Mouse (Mus musculus) monocyte, adult 5-6 weeks (primary cell): ENCODE data around the gene Ccl27a. TPM values are rescaled to one million over a fixed set of nuclear protein-coding genes. Genes with fewer than 3 reads are reported as not detected.
"Not testable (repeated sequence)": the region's sequence is repeated elsewhere in the genome, so short reads cannot be mapped to it uniquely, and the experiment has no call there.

ENCODE experiments used
- ATAC-seq: fragments of 153-309, 156-312 bp; replicated peaks from 2 replicates; pipeline ENCODE4 v1.8.0; 2017; ENCODE audit warnings: mild to moderate bottlenecking; ENCODE audit not compliant: low TSS enrichment, insufficient number of reproducible peaks, severe bottlenecking, poor library complexity, low FRiP score
- total RNA-seq: library from RNA; stranded (forward); fragments of 200-1000, 200-491, 200-594 nt; gene quantifications from 3 replicates; pipeline ENCODE4 v1.2.3, GENCODE M21; 2017

Gene Ccl27a
- total RNA-seq: 3.3 to 3.6 TPM in 2 of 3 replicates, not detected in the other

- not testable (repeated sequence) for ATAC-seq
Observed at GRCm38 (mm10) chr4:41774002-41774401, at the start of gene Ccl27a. Gene Ccl27a, minus strand, starts transcription at chr4:41774247.

GRCm38 (mm10) chr4:41783197-41783596 lies 9.2 kb upstream of the Ccl27a start:
- not testable (repeated sequence) for ATAC-seq

DNA sequence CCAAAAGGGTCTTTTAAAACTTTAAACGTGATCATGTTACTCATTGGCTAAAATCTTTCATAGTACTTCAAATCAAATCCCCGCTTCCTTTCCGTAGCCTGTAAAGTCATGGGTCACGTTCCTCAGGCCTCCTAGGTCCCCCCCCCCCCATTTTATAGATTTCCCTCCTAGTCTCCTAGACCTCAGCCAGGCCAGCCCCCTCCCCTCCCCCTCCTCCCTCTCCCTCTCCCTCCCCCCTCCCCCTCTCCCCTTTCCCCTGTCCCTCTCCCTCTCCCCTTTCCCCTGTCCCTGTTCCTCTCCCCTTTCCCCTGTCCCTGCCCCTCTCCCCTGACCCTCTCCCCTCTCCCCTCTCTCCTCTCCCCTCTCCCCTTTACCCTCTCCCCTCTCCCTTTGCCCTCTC lies 8.7 kb upstream of the Ccl27a start:
- not testable (repeated sequence) for ATAC-seq

DNA sequence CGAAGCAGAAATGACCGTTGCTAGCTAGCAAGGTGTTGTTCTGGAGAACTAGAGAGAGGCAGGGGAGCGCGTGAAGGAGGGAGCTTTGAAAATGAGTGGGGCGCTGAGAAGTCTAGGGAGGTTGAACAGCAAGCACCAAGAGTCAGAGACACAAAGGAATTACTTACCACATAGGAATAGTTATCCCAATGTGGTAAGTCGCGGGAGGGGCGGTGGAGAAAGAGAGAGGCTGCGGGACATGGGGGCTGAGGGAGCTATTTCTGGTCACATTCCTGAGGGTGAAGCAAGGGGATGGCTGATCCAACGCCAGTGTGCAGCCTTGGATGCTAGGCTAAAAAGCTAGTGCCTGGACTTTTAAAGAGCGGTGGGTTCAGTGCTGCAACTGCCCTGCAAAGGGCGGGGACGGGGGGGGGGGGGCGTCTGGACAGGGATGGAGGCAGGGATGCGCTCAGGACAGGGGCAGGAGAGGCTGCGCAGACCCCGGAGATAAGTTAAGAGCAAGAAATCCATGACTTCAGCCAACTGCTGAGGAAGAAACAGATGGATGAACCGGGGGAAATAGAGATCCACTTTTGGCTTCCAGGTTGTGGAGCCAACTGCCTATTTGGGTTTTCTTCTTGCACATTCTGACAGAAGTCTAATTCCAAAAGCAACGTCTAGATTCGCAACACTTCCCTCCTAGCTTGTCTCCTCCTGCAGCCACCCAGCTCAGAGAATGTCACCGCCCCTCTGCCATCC lies 7.9 kb upstream of the Ccl27a start:
- not testable (repeated sequence) for ATAC-seq

DNA sequence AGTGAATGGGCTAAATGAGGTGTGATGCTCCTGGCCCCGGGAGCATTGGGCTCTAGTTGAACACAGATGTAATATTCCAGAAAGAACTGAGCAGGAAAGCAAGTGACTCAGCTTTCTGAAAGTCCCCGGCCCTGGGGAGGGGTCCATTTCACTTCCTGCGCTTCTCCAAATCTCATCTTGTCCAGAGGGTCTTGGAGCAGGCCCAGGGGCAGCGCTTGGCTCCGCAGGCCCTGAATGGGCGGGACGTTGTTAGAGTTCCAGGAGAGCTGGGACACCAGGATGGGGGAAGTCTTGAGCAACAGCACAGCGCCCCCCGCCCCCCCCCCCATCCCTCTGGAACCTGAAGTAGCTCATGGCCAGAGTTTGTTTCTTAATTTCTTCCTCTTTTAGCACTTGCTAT lies 7.2 kb upstream of the Ccl27a start:
- ATAC-seq: not testable (repeated sequence)

DNA sequence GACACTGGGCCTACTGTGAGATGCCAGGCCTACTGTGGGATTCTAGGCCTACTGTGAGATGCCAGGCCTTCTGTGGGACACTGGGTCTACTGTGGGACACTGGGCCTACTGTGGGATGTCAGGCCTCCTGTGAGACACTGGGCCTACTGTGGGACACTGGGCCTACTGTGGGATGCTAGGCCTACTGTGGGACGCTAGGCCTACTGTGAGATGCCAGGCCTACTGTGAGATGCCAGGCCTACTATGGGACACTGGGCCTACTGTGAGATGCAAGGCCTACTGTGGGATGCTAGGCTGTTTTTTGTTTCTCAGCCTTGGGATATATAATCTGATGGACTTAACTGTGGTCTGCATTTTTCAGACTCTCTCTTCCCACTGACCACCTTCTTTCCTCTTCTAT lies 1.8 kb upstream of the Ccl27a start:
- ATAC-seq: not testable (repeated sequence)

- not testable (repeated sequence) for ATAC-seq
Observed at GRCm38 (mm10) chr4:41774506-41774905, 459 bp upstream of the Ccl27a start.

DNA sequence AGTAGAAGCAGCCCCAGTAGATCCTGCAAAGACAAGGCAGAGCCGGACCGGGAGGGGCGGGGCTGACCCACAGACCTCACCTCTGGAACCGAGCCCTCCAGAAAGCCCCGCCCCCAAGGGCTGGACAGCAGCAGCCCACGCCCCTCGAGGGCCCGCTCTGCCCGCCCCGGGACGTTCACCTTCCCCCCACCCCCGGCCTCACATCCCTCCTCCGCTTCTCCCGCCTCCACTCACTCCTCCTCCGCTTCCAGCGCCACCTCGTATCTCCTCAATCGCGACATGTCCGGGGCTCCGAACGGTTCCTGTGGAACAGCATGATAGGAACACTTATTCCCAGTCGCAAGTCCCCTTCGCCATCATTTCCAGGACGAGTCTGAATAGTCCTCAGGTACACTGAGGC lies 545 bp downstream of the Ccl27a start:
- ATAC-seq: not testable (repeated sequence)

- not testable (repeated sequence) for ATAC-seq
Observed at GRCm38 (mm10) chr4:41772946-41773345, 1.1 kb downstream of the Ccl27a start.

GRCm38 (mm10) chr4:41767301-41767700 lies 6.7 kb downstream of the Ccl27a start:
- ATAC-seq: not testable (repeated sequence)

GRCm38 (mm10) chr4:41763176-41763575 lies 10.9 kb downstream of the Ccl27a start:
- not testable (repeated sequence) for ATAC-seq

DNA sequence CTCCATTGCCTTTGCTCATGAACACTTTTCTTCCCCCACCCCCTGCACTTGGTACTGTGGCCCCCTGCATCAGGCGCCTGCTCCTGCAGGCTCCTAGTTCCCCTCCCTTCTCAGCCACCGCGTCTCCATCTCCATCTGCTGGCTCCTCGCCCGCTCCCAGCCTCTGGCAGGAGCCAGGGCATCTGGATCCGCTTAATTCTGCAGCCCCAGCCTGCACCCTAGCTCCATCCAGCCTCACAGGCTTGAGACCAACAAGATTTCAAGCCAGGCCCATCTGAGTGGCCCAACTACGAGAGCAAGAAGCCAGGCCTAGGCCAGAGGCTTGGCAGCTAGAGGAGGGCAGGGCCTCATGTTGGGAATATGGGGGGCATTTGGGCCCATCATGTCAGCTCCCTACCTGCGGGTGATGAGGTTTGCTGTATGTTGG lies 11.3 kb downstream of the Ccl27a start:
- not testable (repeated sequence) for ATAC-seq

DNA sequence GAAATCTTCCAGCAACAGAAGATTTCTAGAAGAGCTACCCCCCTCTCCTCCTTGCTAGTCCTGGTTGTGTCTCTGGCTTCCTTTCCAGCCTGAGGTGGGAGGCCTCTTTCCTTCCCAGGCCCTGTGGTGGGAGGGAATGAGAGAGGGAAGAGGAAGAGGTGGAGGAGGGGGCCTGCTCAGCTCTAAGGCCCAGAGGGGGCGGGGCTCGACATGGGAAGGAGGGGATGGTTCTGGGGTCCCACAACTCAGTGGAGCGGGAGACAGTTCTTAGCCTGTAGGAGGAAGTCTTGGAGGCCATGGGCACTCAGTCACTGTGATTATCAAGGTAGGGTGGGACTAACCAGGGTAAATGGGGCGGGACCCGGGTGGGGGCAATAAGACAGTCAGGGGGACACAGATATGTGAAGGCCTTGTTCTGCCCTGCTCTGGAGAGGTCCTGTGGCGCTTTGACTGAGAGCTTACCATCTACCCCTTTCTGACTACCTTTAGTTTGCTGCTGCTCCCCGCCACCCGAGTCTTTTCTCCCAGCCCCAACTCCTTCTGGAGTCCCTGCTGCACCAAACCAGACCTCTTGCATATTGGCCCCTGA lies 11.9 kb downstream of the Ccl27a start:
- ATAC-seq: no peak

DNA sequence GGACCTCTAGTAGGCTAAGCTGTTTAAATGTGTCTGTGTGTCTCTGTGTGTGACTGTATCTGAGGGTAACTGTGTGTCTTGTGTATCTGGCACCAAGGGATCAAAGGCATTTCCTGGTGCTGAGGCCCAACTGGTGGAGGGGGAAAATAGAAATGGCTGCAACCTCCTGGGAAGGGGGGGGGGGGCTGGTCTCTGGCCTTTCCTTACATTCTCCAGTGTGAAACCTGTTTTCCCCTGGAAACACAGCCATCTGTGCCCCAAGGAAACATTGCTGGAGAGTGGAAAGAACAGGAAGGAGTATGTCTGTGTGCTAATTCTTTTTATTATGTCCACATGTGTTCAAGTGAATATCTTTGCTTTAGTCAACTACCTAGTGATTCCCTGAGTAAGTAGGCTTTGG lies 12.4 kb downstream of the Ccl27a start:
- no peak for ATAC-seq

DNA sequence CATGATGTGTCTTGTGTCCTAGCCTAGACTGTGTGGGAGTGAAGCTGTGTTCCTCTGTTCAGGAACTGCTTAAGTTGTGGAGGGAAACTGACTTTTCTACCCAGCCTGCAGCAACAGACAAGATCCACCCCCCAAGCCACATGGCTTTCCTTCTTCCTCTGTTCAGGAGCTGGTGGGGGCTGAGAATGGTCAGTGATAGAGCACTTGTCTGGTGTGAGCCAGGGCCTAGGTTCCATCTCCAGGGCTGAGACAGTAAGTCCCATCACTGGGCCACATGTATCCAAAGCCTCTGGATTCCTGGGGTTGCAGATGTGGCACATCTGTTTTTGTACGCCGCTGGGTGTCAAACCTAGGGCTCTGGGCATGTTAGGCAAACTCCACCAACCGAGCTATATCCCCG lies 13.1 kb downstream of the Ccl27a start:
- no peak for ATAC-seq

DNA sequence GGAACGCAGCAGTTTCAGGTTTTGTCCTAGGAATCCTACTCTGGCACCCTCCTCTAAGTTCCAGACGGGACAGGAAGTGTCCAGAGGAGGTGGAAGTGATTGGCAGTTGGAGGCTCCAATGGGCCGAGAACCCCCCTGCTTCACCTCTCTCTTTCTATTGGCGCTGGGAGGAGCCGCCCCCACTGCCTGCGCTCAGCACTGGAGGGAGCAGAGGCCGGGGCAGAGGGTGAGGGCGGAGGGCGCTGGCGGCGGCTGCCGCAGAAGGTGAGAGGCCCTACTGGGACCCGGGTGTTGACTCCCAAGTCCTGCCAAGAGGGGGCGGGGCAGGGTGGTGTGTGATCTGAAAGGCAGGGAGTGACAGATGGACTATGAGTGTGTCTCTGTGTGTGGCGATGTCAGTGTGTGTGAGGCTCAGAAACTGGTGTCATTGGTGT lies 13.7 kb downstream of the Ccl27a start:
- peak; percentile 46 for ATAC-seq

- ATAC-seq: no peak
Observed at GRCm38 (mm10) chr4:41759656-41760287, 14.3 kb downstream of the Ccl27a start.

- no peak for ATAC-seq
Observed at GRCm38 (mm10) chr4:41759206-41759605, 14.8 kb downstream of the Ccl27a start.

GRCm38 (mm10) chr4:41758701-41759100 lies 15.3 kb downstream of the Ccl27a start:
- ATAC-seq: no peak

DNA sequence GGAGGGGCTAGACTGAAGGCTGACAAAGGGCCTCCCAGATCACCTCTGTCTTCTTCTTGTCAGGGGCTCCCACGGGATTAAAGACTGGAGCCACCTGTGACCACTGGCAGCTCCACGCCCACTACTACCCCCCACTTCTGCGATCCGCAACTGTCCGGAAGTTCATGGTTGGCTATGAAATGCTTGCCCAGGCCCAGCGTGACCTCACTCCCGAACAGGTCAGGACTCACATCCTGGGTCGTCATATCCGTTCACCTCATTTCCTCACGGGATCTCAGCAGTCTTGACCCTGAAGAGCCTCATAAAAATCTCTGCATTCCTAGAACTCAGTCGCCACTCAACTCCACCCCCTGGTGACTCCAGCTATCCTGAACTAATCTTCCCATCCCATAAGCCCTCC lies 16.0 kb downstream of the Ccl27a start:
- no peak for ATAC-seq
